Mouse (Mus musculus): ENCODE data around the gene Irak2.
"Not testable (repeated sequence)": the region's sequence is repeated elsewhere in the genome, so short reads cannot be mapped to it uniquely, and the experiment has no call there.

GRCm38 (mm10) chr6:113713389-113713788 is 75.1 kb downstream of the Irak2 start:
- not testable (repeated sequence) for TF ChIP-seq CTCF, POLR2A (IDR thresholded peaks at IDR 0.05; ENCODE audit: insufficient read depth, low read depth, low read length)

All from olfactory bulb, adult 2 months (tissue).